Mouse (Mus musculus): ENCODE measurements around the gene Pkmyt1.

Gene Pkmyt1

DNA sequence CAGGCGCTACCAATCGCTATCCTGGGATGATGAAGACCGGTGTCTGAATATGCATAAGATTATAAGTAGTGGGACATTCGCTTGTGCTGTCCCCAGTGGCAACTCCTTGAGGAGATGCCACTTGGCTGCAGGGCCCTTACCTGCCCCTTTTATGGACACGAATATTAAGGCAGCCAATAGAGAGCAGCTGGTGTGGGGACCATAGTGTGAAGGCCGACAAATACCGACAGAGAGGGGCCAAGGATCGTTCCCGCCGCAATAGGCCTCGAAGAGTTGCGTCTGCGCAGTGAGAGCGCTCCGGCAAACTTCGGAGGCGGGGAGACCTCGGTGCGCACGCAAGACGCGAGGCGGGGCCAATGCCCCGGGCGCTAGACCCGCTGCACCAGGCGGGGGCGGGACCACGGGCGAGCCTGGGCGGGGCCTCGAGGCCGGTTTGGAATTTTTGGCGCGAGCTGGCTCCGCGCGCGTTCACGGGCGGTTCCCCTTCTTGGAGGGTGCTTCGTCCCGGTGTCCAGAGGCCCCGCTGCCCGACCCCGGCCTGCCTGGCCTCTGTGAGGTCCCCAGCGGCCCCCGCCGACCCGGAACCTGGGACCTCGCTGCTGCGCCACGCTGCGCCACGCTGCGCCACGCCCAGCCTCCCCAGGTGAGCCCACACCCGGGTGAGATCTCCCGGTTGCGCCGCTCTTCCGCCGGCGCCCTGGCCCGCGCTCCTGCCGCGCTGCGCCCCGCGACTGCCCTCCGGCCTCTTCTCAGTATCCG is at the start of gene Pkmyt1:
Gene Pkmyt1 (plus strand): TSS at position 338 of the 759 bp plus-strand sequence.
- DNase-seq, result peak; percentile 97

DNA sequence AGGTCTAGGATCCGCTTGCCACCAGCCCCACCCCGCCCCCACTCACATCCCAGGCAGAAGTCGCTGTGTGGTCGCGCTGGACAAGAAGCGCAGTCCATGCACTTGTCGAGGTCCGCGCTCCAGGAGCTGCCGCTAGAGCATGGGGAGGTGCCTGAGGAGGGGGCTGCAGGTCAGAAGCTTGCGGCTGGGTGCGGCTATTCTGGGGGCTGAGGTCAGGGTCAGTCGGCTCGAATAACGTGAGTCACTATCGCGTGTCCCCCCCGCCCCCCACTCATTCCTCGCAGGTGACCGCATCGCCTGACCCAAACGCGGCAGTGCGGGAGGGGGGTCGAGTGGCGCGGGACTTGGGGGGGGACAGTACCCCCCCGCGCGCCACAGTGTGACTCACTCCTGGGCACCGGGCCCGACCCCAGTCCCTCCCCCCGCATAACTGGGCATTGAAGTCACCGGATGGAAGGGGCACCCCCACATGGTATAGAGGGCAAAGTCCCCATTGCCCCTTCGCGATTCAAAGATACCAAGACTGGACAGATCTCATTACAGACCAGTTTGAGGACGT is 49.6 kb upstream of the Pkmyt1 start:
- peak; percentile 70 for DNase-seq

DNA sequence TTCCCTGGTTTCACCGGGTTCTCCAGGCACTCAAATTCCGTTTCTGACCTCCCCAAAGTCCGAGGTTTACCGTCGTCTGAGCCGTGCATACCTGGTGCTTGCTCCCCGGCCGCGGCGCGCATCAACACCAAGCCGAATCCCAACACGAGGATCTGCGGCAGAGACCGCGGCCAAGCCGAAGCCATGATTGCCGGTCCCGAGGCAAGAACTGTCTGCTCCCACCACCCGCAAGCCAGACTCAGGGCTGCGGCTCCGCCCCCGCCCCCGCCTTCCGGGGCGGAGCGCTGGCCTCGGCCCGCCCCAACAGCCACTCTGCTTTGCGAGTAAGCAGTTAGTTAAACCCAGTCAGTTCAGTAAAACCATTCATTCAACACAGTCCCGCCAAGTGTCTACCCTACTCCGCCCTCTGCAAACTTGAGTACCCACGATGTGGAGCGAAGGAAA is 48.9 kb upstream of the Pkmyt1 start, which contains the start of gene Tnfrsf12a:
Gene Tnfrsf12a (minus strand): TSS at position 233 of the 444 bp plus-strand sequence.
- DNase-seq, result peak; percentile 89 to 93

DNA sequence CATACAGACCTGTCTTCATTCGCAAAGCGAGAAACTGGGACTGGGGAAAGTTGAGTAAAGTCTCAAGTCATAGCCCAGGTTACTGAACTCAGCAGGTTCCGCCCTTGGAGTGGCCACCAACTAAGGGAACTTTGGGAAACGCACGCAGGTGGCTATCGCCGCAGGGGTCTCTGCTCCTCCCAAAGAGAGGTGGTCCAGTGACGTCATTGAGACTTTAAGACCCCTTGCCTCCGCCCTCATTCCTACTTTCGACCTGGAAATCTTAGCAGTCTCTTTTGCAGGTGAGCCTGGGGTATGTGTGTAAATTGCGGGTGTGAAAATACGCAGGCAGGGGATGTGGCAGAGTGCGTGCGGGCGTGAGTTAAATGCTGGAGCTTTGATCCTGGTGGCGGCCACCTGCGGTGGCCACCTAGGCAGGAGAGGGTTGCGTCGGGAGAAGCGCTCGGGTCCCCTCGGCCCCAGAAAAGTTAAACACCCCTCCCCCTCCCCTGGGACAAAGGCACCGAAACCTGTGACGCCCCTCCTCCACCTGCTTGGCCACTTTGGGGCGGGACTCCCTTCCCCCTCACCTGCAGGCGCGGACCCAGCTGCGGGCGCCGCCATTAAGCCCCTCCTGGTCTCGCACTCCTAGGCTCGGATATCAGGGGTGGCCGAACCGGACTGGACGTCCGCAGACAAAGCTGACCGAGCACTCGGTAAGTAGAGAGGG is 46.9 kb upstream of the Pkmyt1 start, which contains the start of gene Cldn6:
Gene Cldn6 (plus strand): TSS at position 123 of the 709 bp plus-strand sequence.
- no peak for DNase-seq

DNA sequence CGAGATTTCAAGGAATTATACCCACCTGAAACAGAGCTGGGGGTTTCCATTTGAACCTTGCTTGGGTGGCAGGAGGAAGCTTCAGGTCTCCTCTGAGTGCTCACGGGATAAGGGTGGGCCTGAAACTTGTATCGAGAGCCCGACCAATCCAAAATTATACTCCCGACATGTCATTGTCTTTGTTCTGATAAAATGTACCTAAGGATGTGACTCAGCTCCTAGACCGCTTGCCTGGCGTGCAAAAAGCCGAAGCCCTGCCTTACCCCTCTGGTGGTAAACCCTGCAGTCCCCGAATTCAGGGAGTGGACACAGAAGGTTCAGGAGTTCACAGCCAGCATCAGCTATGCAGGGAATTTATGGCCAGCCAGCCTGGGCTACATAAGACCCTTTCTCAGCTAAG is 45.8 kb upstream of the Pkmyt1 start:
- DNase-seq, result no peak

DNA sequence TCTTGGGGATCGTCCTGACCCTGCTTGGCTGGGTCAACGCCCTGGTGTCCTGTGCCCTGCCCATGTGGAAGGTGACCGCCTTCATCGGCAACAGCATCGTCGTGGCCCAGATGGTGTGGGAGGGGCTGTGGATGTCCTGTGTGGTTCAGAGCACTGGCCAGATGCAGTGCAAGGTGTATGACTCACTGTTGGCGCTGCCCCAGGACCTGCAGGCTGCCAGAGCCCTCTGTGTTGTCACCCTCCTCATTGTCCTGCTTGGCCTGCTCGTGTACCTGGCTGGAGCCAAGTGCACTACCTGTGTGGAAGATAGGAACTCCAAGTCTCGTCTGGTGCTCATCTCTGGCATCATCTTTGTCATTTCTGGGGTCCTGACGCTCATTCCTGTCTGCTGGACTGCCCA is 45.0 kb upstream of the Pkmyt1 start:
- DNase-seq, result peak in 1 of 2 experiments; percentile 51

DNA sequence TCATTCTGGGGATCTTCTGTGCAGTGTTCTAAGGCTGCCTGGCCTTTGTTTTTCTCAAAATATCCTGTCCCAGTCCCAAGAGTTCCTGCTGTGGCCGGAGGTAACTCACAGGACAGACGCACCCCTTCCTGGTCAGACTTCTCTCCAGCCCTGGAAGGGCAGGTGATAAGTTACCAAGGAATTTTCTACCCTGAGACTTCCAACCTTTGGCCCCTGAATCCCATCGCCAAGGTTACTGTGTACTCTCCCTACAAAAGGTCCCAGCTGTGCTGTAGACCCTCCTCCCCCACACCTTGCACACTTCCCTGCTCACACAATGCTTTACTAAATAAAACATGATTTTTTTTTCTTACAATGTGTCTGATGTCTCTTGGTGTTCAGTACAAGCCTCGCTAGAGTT is 44.0 kb upstream of the Pkmyt1 start:
- no peak for DNase-seq

DNA sequence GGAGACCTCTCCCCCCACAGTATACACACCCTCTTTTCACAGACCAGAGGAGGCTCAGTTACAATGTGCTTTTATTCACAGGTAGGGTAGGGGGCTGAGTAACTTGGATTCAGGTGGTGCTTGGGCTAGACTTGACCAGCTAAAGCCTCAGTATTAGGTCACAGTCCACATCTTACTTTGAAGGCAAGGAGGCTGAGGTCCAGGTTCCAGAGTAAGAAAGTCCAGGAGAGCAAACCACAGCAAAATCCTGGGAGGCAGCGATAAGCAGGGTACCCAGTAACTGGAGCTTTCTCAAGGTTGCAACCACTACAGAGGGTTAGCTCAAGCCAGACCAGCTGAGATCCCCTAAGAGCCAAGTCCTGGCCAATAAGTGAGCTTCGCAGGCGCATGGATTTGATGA is 43.6 kb upstream of the Pkmyt1 start:
- no peak for DNase-seq

DNA sequence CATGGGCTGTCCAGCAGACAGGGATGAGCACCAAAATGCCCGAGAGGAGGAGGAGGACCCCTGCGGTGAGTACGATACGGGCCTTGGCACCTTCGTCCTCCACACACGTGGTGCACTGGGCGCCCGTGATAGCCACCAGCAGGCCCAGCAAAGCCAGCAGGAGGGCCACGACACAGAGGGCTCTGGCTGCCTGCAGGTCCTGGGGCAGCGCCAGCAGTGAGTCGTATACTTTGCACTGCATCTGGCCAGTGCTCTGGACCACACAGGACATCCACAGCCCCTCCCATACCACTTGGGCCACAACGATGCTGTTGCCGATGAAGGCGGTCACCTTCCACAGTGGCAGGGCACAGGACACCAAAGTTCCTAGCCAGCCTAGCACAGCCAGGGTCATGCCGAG is 42.9 kb upstream of the Pkmyt1 start:
- DNase-seq, result no peak

DNA sequence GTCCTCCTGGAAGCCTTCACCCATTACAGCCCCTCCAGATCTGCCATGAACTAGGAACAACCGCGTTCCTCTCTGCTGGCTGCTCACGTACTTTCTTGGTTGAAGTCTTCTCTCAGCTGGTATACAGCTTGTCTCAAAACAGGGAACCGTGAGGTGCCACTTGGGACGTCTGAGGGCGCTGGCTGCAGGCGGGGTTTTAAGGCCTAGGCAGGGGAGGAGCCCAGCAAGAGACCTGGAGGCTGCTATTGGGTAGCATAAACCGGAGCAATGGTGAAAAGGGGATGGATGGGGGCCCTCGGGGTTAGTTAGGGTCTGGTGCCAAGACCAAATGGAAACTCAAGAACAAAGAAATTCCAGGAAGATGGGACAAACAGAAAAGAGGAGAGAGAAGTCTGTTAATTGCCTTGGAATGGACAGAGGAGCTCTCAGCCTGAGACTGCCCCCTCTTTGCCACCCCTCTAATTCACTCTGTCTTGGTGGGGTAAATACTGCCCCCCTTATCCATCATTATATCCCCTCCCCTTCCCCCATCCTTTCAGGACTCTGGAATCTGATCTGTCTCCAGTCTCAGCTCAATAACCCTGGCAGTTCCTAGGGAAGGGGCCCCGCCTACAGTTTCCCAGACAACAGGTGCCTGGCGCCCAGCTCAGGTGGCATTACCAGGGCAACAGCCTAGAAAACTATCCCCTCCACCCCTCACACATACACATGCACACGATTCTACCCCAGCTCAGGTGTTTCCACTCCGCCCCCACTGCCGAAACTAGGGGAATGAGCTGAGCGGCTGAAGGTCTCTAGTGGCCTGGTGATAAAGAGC is 42.1 kb upstream of the Pkmyt1 start, which contains the start of gene Cldn9:
Gene Cldn9 (minus strand): TSS at position 171 of the 817 bp plus-strand sequence.
- DNase-seq, result no peak

DNA sequence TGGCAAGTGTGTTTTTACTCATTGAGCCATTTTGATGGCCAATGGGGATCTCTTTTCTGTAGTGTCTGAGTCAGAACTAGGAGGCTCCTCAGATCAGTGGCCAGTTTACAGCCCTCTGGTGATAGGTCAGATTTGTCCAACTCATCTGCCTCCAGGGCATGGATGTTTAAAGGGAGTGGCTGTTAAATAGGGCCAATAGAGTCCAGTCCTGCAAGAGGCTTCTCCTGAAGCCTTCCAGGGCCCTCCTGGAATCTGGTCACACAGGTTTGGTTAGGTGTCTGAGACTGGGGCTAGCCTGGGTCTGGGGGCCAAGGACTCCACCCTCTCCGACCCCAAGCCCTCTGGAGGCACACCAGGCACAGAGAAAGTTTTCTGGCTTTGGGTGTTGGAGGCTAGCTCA is 31.6 kb upstream of the Pkmyt1 start:
- no peak for DNase-seq

DNA sequence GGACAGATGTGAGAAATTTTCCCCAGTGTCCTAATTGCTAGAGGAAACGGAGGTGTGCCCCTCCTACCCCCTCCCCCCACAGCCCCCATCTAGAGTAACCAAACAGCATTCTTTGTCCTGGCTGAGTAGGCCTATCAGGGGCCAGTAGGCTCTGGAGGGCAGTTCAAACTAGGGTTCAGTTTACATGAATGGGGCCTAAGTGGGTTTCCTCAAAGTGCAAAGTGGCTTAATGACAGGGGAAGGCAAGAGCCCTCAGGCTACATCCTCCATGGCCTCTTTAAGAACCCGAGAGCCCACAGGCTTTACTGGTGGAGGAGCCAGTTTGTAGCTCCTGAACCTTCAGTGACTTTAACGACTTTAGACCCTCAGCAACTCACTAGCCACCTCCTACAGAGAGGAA is 30.3 kb upstream of the Pkmyt1 start:
- DNase-seq, result no peak

DNA sequence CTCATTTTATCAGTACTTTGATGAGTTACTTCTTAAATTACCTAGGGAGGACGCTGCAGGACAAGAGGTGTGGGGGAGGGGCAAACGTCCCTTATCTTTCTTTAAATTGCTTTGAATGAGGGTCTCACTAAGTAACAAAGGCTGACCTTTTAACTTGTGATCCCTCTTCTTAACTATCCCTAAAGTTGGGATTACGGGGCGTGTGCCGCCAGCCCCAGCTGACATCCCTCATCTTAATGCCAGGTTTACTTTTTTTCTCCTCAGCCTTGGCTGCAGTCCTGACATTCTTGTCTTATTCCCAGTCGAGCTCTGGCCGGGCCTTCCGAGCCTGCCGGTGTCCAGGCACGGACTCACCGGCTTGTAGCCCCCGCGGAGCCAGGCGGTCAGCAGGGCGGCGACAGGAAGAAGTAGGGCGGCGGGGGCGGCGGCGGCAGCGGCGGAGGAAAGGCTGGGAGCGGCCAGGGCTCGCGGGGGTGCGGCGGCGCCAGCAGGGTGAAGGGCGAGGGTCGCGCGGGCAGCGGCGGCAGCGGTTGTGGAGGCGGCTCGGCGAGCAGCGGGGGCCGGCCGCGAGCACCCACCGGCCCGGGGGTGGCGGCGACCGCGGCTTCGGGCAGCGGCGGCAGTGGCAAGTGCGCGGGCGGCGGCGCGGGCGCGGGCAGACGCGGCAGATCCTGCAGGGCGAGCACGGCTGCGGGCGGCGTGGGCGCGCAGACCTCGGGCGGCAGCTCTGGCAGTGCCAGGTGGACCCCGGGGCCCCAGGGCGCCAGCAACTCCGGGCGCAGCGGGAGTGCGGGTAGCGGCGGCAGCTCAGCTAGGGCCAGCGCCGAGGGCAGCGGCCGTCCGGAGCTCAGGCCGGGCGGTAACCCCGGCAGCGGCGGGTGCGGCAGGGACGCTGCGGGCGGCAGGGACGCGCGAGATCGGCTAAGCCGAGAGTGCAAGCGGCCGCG is 26.7 kb upstream of the Pkmyt1 start:
- peak; percentile 34 to 56 for DNase-seq

DNA sequence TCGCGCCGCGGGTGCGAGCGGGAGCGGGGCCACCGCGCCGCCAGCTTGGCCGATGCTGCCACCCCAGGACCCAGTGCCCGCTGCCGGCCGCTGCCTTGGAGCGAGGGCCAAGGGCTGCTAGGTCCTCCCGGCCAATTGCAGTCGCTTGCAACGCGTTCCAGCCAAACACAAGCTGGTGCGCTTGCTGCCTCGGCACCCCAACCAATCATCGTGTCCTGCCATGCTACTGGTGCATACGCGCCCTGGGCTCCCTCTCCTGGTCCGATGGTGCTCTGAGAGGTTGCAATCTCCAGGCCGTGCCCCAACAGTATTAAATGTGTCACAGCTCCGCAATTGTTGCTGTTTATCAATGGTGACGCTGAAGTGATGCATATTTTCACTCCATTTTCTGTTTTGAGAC is 26.1 kb upstream of the Pkmyt1 start:
- peak; percentile 92 to 93 for DNase-seq

DNA sequence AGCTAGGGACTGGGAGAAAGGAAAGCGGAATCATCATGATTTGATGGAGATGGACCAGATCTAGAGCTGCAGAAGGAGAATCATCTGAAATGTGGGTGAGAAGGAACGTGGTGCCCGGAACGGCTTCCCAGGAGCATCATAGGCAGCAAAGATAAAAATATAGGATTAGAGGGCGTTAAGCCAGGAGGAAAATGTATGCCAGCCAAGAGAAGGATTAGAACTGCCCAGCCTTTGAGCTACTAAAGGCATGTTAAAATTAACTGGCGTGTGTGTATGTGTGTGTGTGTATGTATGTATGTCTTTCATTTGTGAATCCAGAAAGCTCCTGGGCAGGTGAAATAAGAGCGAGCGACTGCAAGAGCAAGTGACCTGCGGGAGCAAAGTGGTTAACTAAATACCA is 22.8 kb upstream of the Pkmyt1 start:
- no peak for DNase-seq

DNA sequence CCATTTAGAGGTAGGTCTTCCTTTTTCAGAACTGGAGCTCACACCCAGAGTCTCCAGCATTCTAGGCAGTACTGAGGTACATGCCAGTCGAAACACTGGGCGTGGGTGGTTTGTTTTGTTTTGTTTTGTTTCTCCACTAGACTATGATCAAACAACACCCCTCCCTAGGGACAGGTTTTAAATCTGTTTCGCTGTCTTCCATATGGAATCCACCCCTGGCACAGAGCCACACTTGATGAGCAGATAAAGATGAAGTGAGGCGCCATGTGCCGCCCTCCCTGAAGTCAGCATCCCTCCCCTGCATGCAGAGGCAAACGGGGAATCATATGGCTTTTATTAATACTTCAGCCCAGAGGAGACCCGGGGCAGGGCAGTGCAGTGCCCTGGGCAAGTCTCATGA is 21.4 kb upstream of the Pkmyt1 start:
- DNase-seq, result no peak

DNA sequence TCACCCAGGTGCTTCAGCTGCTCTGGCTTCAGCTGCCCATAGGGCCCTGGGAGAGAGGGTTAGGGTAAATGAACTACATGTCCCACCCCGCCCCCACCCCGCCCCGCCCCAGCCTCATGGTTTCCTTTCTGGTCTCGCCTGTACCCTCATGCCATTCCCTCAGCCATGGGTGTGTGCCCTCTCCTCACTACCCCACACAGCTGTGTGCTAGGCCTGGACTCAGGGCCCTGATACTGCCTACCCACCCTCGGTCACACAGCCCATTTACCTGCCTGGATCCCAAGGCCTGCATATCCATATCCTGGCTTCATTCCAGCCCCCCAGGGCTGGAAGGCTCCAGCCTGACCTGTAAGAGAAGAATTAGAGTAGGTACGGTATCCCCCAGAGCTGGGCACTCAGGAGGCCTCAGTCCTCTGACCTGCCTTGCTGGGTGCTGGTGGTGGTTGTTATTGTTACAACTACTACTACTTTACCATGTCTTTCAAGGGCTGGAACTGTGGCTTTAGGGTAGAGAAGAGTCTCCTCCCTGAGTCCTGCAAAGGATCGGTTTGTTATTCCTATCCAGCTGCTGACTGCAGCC is 20.5 kb upstream of the Pkmyt1 start:
- DNase-seq, result no peak

DNA sequence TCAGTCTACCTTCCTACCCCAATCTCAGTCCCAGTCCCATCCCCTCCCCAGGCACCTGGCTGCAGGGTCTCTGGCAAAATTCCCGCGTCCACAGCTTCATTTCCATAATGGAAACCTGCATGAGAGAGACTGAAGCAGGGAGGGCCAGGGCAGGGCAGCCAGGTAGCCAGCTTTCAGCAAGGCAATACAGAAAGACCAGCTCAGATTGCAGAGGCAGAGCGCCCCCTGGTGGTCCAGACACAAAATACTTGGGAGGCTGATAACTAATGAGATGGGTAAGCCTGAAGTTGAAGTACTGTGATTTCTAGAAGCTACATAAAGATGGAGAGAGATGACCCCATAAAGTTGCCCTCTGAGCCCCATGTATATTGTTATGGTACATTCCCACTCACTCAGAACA is 19.9 kb upstream of the Pkmyt1 start:
- peak; percentile 69 to 77 for DNase-seq

DNA sequence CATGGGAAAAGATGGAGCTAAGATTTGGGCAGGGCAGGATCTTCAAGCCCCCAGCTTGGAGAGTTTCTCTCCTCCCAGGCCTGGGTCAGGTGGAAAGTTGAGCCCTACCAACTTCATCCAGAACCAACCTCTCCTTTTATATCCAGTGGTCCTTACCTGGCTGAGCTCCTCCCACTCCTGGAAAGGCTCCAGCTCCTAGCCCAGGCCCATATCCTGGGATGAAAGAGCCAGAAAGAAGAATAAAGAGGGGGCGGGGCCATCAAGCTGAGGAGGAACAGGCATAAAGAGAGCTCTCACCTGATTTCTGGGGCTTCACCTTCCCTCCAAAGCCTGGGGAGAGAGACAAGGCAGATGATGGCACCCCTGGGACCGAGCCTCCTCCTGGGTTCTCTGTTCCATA is 9.1 kb upstream of the Pkmyt1 start:
- no peak for DNase-seq

DNA sequence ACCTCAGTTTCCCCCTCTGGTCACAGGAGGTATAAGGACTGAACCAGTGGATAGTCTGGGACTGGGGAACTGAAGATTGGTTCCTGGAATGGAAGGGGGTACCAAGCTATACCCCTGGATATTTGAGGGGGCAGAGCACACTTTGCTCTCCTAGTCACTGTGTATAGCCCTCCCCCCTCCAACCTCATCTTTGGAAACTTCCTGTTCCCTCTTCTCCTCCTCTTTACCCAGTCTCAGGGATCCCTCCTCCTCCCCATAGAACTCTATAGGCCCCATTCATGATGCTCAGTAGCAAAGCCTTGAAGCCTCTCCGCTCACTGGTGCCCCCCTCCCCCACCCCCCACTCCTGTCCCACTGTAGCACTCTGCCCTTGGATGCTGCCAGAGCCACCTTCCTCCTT is 6.7 kb upstream of the Pkmyt1 start:
- DNase-seq, result no peak

DNA sequence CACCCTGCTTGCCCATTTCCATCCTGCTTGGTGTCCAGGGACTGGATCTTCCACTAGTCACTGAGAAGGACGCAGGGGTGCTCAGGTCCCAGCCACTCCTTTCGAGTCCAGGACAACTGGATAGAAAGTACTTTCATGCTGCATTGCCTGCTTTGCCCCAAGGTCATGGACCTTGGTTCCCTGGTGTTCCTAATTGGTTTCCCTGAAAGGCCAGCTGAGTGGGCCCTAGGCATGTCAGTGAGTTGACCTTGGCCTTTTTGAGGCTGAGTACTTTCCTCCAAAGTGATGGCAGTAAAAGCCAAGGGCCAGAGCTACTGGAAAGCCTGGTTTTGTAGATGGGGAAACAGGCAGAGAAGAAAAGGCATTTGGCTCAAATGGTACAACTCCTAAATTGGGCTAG is 4.2 kb upstream of the Pkmyt1 start:
- DNase-seq, result no peak
